Mouse (Mus musculus): Measurements from ENCODE around the gene Ascc1. TPM values are rescaled to one million over a fixed set of nuclear protein-coding genes. Genes with fewer than 3 reads are reported as not detected.

Gene Ascc1
- polyA plus RNA-seq, 1 experiment from 2014 or later, result 36.2 TPM

GRCm38 (mm10) chr10:60077226-60077625 is 74.6 kb downstream of the Ascc1 start:
- H3K4me1 ChIP-seq, result peaks cover 45% of the 10 kb centered on the region
- 93% methylated on average over 7 of the region's 7 CpGs for WGBS
- peaks cover 53% of the 10 kb centered on the region for H3K27me3 ChIP-seq (ENCODE audit: insufficient read depth, poor library complexity, severe bottlenecking)
- DNase-seq (ENCODE audit: low spot score), result no peak
- no peaks in the 10 kb centered on the region for H3K36me3 ChIP-seq
- no peak overlapping the region for H3K27ac ChIP-seq
- no peaks in the 10 kb centered on the region for H3K9me3 ChIP-seq
- H3K4me3 ChIP-seq, result no peak overlapping the region

- no peaks in the 10 kb centered on the region for H3K9me3 ChIP-seq
- no peaks in the 10 kb centered on the region for H3K36me3 ChIP-seq
- H3K27ac ChIP-seq, result peak overlapping the region; percentile 19; the same call in 1 of the 2 replicates
- peaks cover 61% of the 10 kb centered on the region for H3K27me3 ChIP-seq (ENCODE audit: insufficient read depth, poor library complexity, severe bottlenecking)
- WGBS, result 56% methylated on average over 18 of the region's 18 CpGs
- peaks cover 49% of the 10 kb centered on the region for H3K4me1 ChIP-seq
- H3K4me3 ChIP-seq, result no peak overlapping the region; the same call in 1 of the 2 replicates
- DNase-seq (ENCODE audit: low spot score), result no peak
Measured at GRCm38 (mm10) chr10:60077736-60078560, 75.3 kb downstream of the Ascc1 start.

GRCm38 (mm10) chr10:60078561-60078917 is 75.9 kb downstream of the Ascc1 start:
- H3K36me3 ChIP-seq, result no peaks in the 10 kb centered on the region
- peaks cover 64% of the 10 kb centered on the region for H3K27me3 ChIP-seq (ENCODE audit: insufficient read depth, poor library complexity, severe bottlenecking)
- H3K4me3 ChIP-seq, result no peak overlapping the region
- 19% methylated on average over 5 of the region's 5 CpGs for WGBS
- H3K27ac ChIP-seq, result 0 out of 2 replicates have a peak overlapping the region, but pooled peaks have one; percentile 23
- DNase-seq (ENCODE audit: low spot score), result peak; percentile 94
- H3K9me3 ChIP-seq, result no peaks in the 10 kb centered on the region
- H3K4me1 ChIP-seq, result peaks cover 49% of the 10 kb centered on the region

- Histone ChIP-seq H3K27ac (peak overlapping the region; percentile 59), H3K4me1 (peaks cover 49% of the 10 kb centered on the region), H3K27me3 (ENCODE audit: insufficient read depth, poor library complexity, severe bottlenecking) (peaks cover 64% of the 10 kb centered on the region), H3K4me3 (no peak overlapping the region), H3K9me3 (no peaks in the 10 kb centered on the region), H3K36me3 (no peaks in the 10 kb centered on the region)
- DNase-seq (ENCODE audit: low spot score), result peak; percentile 89
- WGBS, result 51% methylated on average over 3 of the region's 3 CpGs
Measured at GRCm38 (mm10) chr10:60080171-60080570, 77.6 kb downstream of the Ascc1 start.

- WGBS, result 36% methylated on average over 5 of the region's 5 CpGs
- peaks cover 60% of the 10 kb centered on the region for H3K27me3 ChIP-seq (ENCODE audit: insufficient read depth, poor library complexity, severe bottlenecking)
- H3K4me3 ChIP-seq, result peak overlapping the region; percentile 27; the same call in 1 of the 2 replicates
- H3K9me3 ChIP-seq, result no peaks in the 10 kb centered on the region
- peak overlapping the region; percentile 59 for H3K27ac ChIP-seq
- peaks cover 50% of the 10 kb centered on the region for H3K4me1 ChIP-seq
- DNase-seq (ENCODE audit: low spot score), result no peak
- no peaks in the 10 kb centered on the region for H3K36me3 ChIP-seq
Measured at GRCm38 (mm10) chr10:60080601-60080981, 78.0 kb downstream of the Ascc1 start.

GRCm38 (mm10) chr10:60080982-60081825 is 78.6 kb downstream of the Ascc1 start:
- WGBS, result 64% methylated on average over 21 of the region's 21 CpGs
- peaks cover 55% of the 10 kb centered on the region for H3K4me1 ChIP-seq
- peaks cover 55% of the 10 kb centered on the region for H3K27me3 ChIP-seq (ENCODE audit: insufficient read depth, poor library complexity, severe bottlenecking)
- no peaks in the 10 kb centered on the region for H3K36me3 ChIP-seq
- H3K27ac ChIP-seq, result peak overlapping the region; percentile 59
- peak overlapping the region; percentile 27; the same call in 1 of the 2 replicates for H3K4me3 ChIP-seq
- no peak for DNase-seq (ENCODE audit: low spot score)
- H3K9me3 ChIP-seq, result no peaks in the 10 kb centered on the region

GRCm38 (mm10) chr10:60081905-60082304 is 79.3 kb downstream of the Ascc1 start:
- no peaks in the 10 kb centered on the region for H3K36me3 ChIP-seq
- WGBS, result 39% methylated on average over 5 of the region's 5 CpGs
- no peak for DNase-seq (ENCODE audit: low spot score)
- H3K4me1 ChIP-seq, result peaks cover 55% of the 10 kb centered on the region
- peaks cover 51% of the 10 kb centered on the region for H3K27me3 ChIP-seq (ENCODE audit: insufficient read depth, poor library complexity, severe bottlenecking)
- H3K9me3 ChIP-seq, result no peaks in the 10 kb centered on the region
- no peak overlapping the region for H3K27ac ChIP-seq
- H3K4me3 ChIP-seq, result no peak overlapping the region

- no peak for DNase-seq (ENCODE audit: low spot score)
- no peak overlapping the region for H3K27ac ChIP-seq
- 88% methylated on average over 4 of the region's 4 CpGs for WGBS
- peaks cover 39% of the 10 kb centered on the region for H3K4me1 ChIP-seq
- H3K9me3 ChIP-seq, result no peaks in the 10 kb centered on the region
- no peak overlapping the region for H3K4me3 ChIP-seq
- H3K36me3 ChIP-seq, result no peaks in the 10 kb centered on the region
- peaks cover 67% of the 10 kb centered on the region for H3K27me3 ChIP-seq (ENCODE audit: insufficient read depth, poor library complexity, severe bottlenecking)
Measured at GRCm38 (mm10) chr10:60084065-60084464, 81.5 kb downstream of the Ascc1 start.

GRCm38 (mm10) chr10:60092311-60092710 is 89.7 kb downstream of the Ascc1 start:
- Histone ChIP-seq H3K9me3 (no peaks in the 10 kb centered on the region), H3K36me3 (no peaks in the 10 kb centered on the region), H3K4me1 (no peaks in the 10 kb centered on the region), H3K27me3 (ENCODE audit: insufficient read depth, poor library complexity, severe bottlenecking) (peaks cover 93% of the 10 kb centered on the region), H3K4me3 (no peak overlapping the region), H3K27ac (no peak overlapping the region)
- no peak for DNase-seq (ENCODE audit: low spot score)
- WGBS, result 75% methylated on average over 2 of the region's 2 CpGs

GRCm38 (mm10) chr10:60093751-60094150 is 91.1 kb downstream of the Ascc1 start:
- DNase-seq (ENCODE audit: low spot score), result no peak
- Histone ChIP-seq H3K9me3 (no peaks in the 10 kb centered on the region), H3K4me3 (no peak overlapping the region), H3K27me3 (ENCODE audit: insufficient read depth, poor library complexity, severe bottlenecking) (peaks cover 90% of the 10 kb centered on the region), H3K36me3 (peaks cover 6% of the 10 kb centered on the region; the same call in 1 of the 2 replicates), H3K27ac (no peak overlapping the region), H3K4me1 (no peaks in the 10 kb centered on the region)
- 84% methylated on average over 2 of the region's 2 CpGs for WGBS

- no peaks in the 10 kb centered on the region for H3K4me1 ChIP-seq
- no peak for DNase-seq (ENCODE audit: low spot score)
- no peak overlapping the region for H3K4me3 ChIP-seq
- peaks cover 88% of the 10 kb centered on the region for H3K27me3 ChIP-seq (ENCODE audit: insufficient read depth, poor library complexity, severe bottlenecking)
- WGBS, result 92% methylated on average over 2 of the region's 2 CpGs
- no peak overlapping the region for H3K27ac ChIP-seq
- peaks cover 6% of the 10 kb centered on the region; the same call in 1 of the 2 replicates for H3K36me3 ChIP-seq
- no peaks in the 10 kb centered on the region for H3K9me3 ChIP-seq
Measured at GRCm38 (mm10) chr10:60095558-60095957, 93.0 kb downstream of the Ascc1 start.

GRCm38 (mm10) chr10:60096302-60096701 is 93.7 kb downstream of the Ascc1 start:
- Histone ChIP-seq H3K27ac (no peak overlapping the region), H3K4me1 (no peaks in the 10 kb centered on the region), H3K9me3 (no peaks in the 10 kb centered on the region), H3K27me3 (ENCODE audit: insufficient read depth, poor library complexity, severe bottlenecking) (peaks cover 85% of the 10 kb centered on the region), H3K4me3 (no peak overlapping the region), H3K36me3 (peaks cover 10% of the 10 kb centered on the region; the same call in 1 of the 2 replicates)
- WGBS, result 61% methylated on average over 1 of the region's 1 CpGs
- DNase-seq (ENCODE audit: low spot score), result no peak

- DNase-seq (ENCODE audit: low spot score), result no peak
- Histone ChIP-seq H3K27me3 (ENCODE audit: insufficient read depth, poor library complexity, severe bottlenecking) (peaks cover 81% of the 10 kb centered on the region), H3K27ac (peak overlapping the region; percentile 16; the same call in 1 of the 2 replicates), H3K4me1 (no peaks in the 10 kb centered on the region), H3K36me3 (peaks cover 10% of the 10 kb centered on the region; the same call in 1 of the 2 replicates), H3K9me3 (no peaks in the 10 kb centered on the region), H3K4me3 (no peak overlapping the region)
- 84% methylated on average over 9 of the region's 9 CpGs for WGBS
Measured at GRCm38 (mm10) chr10:60097146-60097545, 94.5 kb downstream of the Ascc1 start.
